Mouse (Mus musculus) testis, adult 2 months (tissue): ENCODE data around the gene Tdrkh.

Source experiments
- CTCF ChIP-seq: fragments of 200-500 bp; IDR thresholded peaks from 2 replicates; pipeline ENCODE4 v1.5.1; 2012; ENCODE audit warnings: low read depth, mild to moderate bottlenecking, inconsistent platforms, low read length, moderate library complexity; ENCODE audit not compliant: control insufficient read depth, insufficient read depth, insufficient replicate concordance
- POLR2A ChIP-seq: fragments of 200-500 bp; IDR thresholded peaks from 2 replicates; pipeline ENCODE4 v1.6.1; 2012; ENCODE audit warnings: low read depth, mild to moderate bottlenecking, inconsistent platforms, low read length, moderate library complexity; ENCODE audit not compliant: control insufficient read depth

- TF ChIP-seq CTCF (no peak), POLR2A (no peak)
Observed at GRCm38 (mm10) chr3:94478591-94479169, 65.6 kb downstream of the Tdrkh start.
